Mouse (Mus musculus) forebrain, postnatal 0 days (tissue): Measurements from ENCODE around the gene Zfp598. TPM values are rescaled to one million over a fixed set of nuclear protein-coding genes. Genes with fewer than 3 reads are reported as not detected.

Experiments used
- ATAC-seq: fragments of 200-750 bp; cut with Nextera tagmentation; 2 replicates; pipeline ENCODE4 v1.8.0; 2017; ENCODE audit warnings: mild to moderate bottlenecking, moderate library complexity
- DNase-seq: peaks from one replicate; pipeline ENCODE4 v3.0.0-alpha.2; 2015
- H3K27ac ChIP-seq: fragments of 300-500 bp; sonication (generic); 2 replicates; pipeline ENCODE4 v1.5.1; 2014; ENCODE audit warnings: low read depth, mild to moderate bottlenecking, antibody characterized with exemption, low read length, moderate library complexity, mixed read lengths
- H3K27me3 ChIP-seq: fragments of 300-500 bp; sonication (generic); 2 replicates; pipeline ENCODE4 v1.6.1; 2014; ENCODE audit warnings: mild to moderate bottlenecking, low read length, mixed read lengths; ENCODE audit not compliant: insufficient read depth
- H3K36me3 ChIP-seq: fragments of 300-500 bp; sonication (generic); 2 replicates; pipeline ENCODE4 v1.6.1; 2014; ENCODE audit warnings: mild to moderate bottlenecking, moderate library complexity; ENCODE audit not compliant: insufficient read depth
- H3K4me1 ChIP-seq: fragments of 300-500 bp; sonication (generic); 2 replicates; pipeline ENCODE4 v1.6.1; 2014; ENCODE audit warnings: antibody characterized with exemption; ENCODE audit not compliant: insufficient read depth
- H3K4me2 ChIP-seq: fragments of 300-500 bp; sonication (generic); 2 replicates; pipeline ENCODE4 v1.6.1; 2014; ENCODE audit warnings: low read depth, mild to moderate bottlenecking, moderate library complexity
- H3K4me3 ChIP-seq: fragments of 300-500 bp; sonication (generic); 2 replicates; pipeline ENCODE4 v1.5.1; 2014; ENCODE audit warnings: low read depth, low read length, mixed read lengths
- H3K9ac ChIP-seq: fragments of 300-500 bp; sonication (generic); 2 replicates; pipeline ENCODE4 v1.6.1; 2014; ENCODE audit warnings: mild to moderate bottlenecking
- H3K9me3 ChIP-seq: fragments of 300-500 bp; sonication (generic); 2 replicates; pipeline ENCODE4 v1.6.1; 2016; ENCODE audit warnings: low read length
- CTCF ChIP-seq: sonication (generic); IDR thresholded peaks from 2 replicates; pipeline ENCODE4 v1.5.1; 2016; ENCODE audit warnings: antibody characterized with exemption, control low read depth, low read depth
- WGBS: fragments of 180-500 bp; shearing (Covaris S2); extraction: QIAGEN DNeasy Blood & Tissue Kit; methylation state at CpG from one replicate; pipeline ENCODE4 v1.1.7; 2014; 5-methylcytosine and 5-hydroxymethylcytosine counted together
- polyA plus RNA-seq: library from polyadenylated mRNA; unstranded; fragments of >200 nt; fragmentation: Nextera tagmentation; extraction: Ambion mirVana; gene quantifications from 2 replicates; pipeline ENCODE4 v1.2.1, GENCODE M21; 2015
- total RNA-seq: library from RNA; depleted of rRNA; stranded (reverse); fragments of >200 nt; gene quantifications from 2 replicates; pipeline ENCODE4 v1.2.3, GENCODE M21; 2014

Gene Zfp598
- total and polyA plus RNA-seq, 2 experiments from 2014 or later: 14.6 to 41.5 TPM

- Histone ChIP-seq H3K27me3 (no peaks in the 10 kb centered on the region), H3K27ac (no peak overlapping the region), H3K4me3 (no peak overlapping the region), H3K4me2 (no peak overlapping the region), H3K4me1 (peaks cover 4% of the 10 kb centered on the region; the same call in 1 of the 2 replicates), H3K36me3 (no peaks in the 10 kb centered on the region), H3K9me3 (no peaks in the 10 kb centered on the region), H3K9ac (no peak overlapping the region)
- WGBS: 81% methylated on average over 4 of the region's 4 CpGs
- TF ChIP-seq CTCF: no peak
- no peak for ATAC-seq
- DNase-seq: no peak
Observed at GRCm38 (mm10) chr17:24646381-24646780, 23.1 kb upstream of the Zfp598 start.

GRCm38 (mm10) chr17:24647493-24647892, 22.0 kb upstream of the Zfp598 start:
- Histone ChIP-seq H3K27me3 (no peaks in the 10 kb centered on the region), H3K9ac (no peak overlapping the region), H3K36me3 (no peaks in the 10 kb centered on the region), H3K4me1 (peaks cover 4% of the 10 kb centered on the region; the same call in 1 of the 2 replicates), H3K27ac (no peak overlapping the region), H3K4me2 (no peak overlapping the region), H3K9me3 (no peaks in the 10 kb centered on the region), H3K4me3 (no peak overlapping the region)
- 77% methylated on average over 11 of the region's 11 CpGs for WGBS
- no peak for DNase-seq
- no peak for TF ChIP-seq CTCF
- ATAC-seq: no peak

GRCm38 (mm10) chr17:24648731-24649377, 20.6 kb upstream of the Zfp598 start:
- DNase-seq (no peak), ATAC-seq (no peak)
- peak overlapping the region; percentile 99 for H3K4me2 ChIP-seq
- peak; percentile 13; the same call in 1 of the 2 replicates for TF ChIP-seq CTCF
- H3K4me3 ChIP-seq: peak overlapping the region; percentile 70
- WGBS: 73% methylated on average over 10 of the region's 10 CpGs
- peaks cover 4% of the 10 kb centered on the region; the same call in 1 of the 2 replicates for H3K4me1 ChIP-seq
- H3K27ac ChIP-seq: no peak overlapping the region
- no peak overlapping the region for H3K9ac ChIP-seq
- H3K27me3 ChIP-seq: no peaks in the 10 kb centered on the region
- H3K36me3 ChIP-seq: no peaks in the 10 kb centered on the region
- H3K9me3 ChIP-seq: no peaks in the 10 kb centered on the region

GRCm38 (mm10) chr17:24649581-24650069, 19.9 kb upstream of the Zfp598 start:
- no peaks in the 10 kb centered on the region for H3K36me3 ChIP-seq
- peak overlapping the region; percentile 99 for H3K4me2 ChIP-seq
- ATAC-seq (peak; percentile 58), DNase-seq (peak; percentile 27)
- H3K4me3 ChIP-seq: peak overlapping the region; percentile 70
- 2% methylated on average over 35 of the region's 35 CpGs for WGBS
- peak overlapping the region; percentile 57; the same call in 1 of the 2 replicates for H3K27ac ChIP-seq
- no peaks in the 10 kb centered on the region for H3K9me3 ChIP-seq
- H3K27me3 ChIP-seq: no peaks in the 10 kb centered on the region
- peak overlapping the region; percentile 76 for H3K9ac ChIP-seq
- no peak for TF ChIP-seq CTCF
- H3K4me1 ChIP-seq: peaks cover 4% of the 10 kb centered on the region; the same call in 1 of the 2 replicates

GRCm38 (mm10) chr17:24650070-24650616, 19.3 kb upstream of the Zfp598 start, which contains the start of gene Slc9a3r2:
TSS of gene Slc9a3r2 (minus strand) at chr17:24650327.
- peak within 1 kb of the TSS; percentile 76 for H3K9ac ChIP-seq
- H3K9me3 ChIP-seq: no peaks in the 10 kb centered on the region
- 3% methylated on average over 34 of the region's 41 CpGs for WGBS
- peak within 1 kb of the TSS; percentile 70 for H3K4me3 ChIP-seq
- TF ChIP-seq CTCF: no peak
- no peaks in the 10 kb centered on the region; the same call in 1 of the 2 replicates for H3K27me3 ChIP-seq
- peak within 1 kb of the TSS; percentile 57; the same call in 1 of the 2 replicates for H3K27ac ChIP-seq
- H3K4me1 ChIP-seq: peaks cover 4% of the 10 kb centered on the region; the same call in 1 of the 2 replicates
- ATAC-seq (peak; percentile 74), DNase-seq (peak; percentile 44)
- H3K4me2 ChIP-seq: peak within 1 kb of the TSS; percentile 99
- no peaks in the 10 kb centered on the region for H3K36me3 ChIP-seq

GRCm38 (mm10) chr17:24650766-24651165, 18.7 kb upstream of the Zfp598 start:
- peaks cover 4% of the 10 kb centered on the region; the same call in 1 of the 2 replicates for H3K4me1 ChIP-seq
- H3K27ac ChIP-seq: no peak overlapping the region
- 78% methylated on average over 4 of the region's 4 CpGs for WGBS
- no peak for TF ChIP-seq CTCF
- no peaks in the 10 kb centered on the region for H3K9me3 ChIP-seq
- no peak overlapping the region for H3K9ac ChIP-seq
- DNase-seq: no peak
- peak overlapping the region; percentile 99 for H3K4me2 ChIP-seq
- H3K4me3 ChIP-seq: peak overlapping the region; percentile 70
- H3K36me3 ChIP-seq: no peaks in the 10 kb centered on the region
- ATAC-seq: no peak
- H3K27me3 ChIP-seq: no peaks in the 10 kb centered on the region; the same call in 1 of the 2 replicates

GRCm38 (mm10) chr17:24651835-24652234, 17.7 kb upstream of the Zfp598 start:
- H3K9me3 ChIP-seq: no peaks in the 10 kb centered on the region

More at GRCm38 (mm10) chr17:24651835-24652234, 17.7 kb upstream of the Zfp598 start:
- Histone ChIP-seq H3K4me1 (peaks cover 4% of the 10 kb centered on the region; the same call in 1 of the 2 replicates), H3K4me3 (no peak overlapping the region), H3K4me2 (no peak overlapping the region), H3K27ac (no peak overlapping the region), H3K27me3 (peaks cover 2% of the 10 kb centered on the region; the same call in 1 of the 2 replicates), H3K36me3 (no peaks in the 10 kb centered on the region), H3K9ac (no peak overlapping the region)
- 67% methylated on average over 3 of the region's 3 CpGs for WGBS
- DNase-seq: no peak
- no peak for ATAC-seq
- TF ChIP-seq CTCF: no peak
